Mouse (Mus musculus): ENCODE data around the gene Btbd17. TPM values are rescaled to one million over a fixed set of nuclear protein-coding genes. Genes with fewer than 3 reads are reported as not detected.

Gene Btbd17
- polyA plus RNA-seq, 1 experiment from 2014 or later = 10.0 TPM

Other genes with a start within 250 kb of the Btbd17 start
- gene Rpl38, start 127.4 kb downstream of the Btbd17 start, polyA plus RNA-seq (2016; fragmentation: Nextera tagmentation; extraction: Ambion mirVana) = 1,047 and 1,098 TPM in 2 replicates
- 14.9 and 16.1 TPM in 2 replicates for gene Ttyh2, start 120.5 kb downstream of the Btbd17 start, polyA plus RNA-seq (2016; fragmentation: Nextera tagmentation; extraction: Ambion mirVana)
- gene Dnaic2, start 68.5 kb downstream of the Btbd17 start, polyA plus RNA-seq (2016; fragmentation: Nextera tagmentation; extraction: Ambion mirVana) = 1.7 and 1.8 TPM in 2 replicates
- gene Kif19a, start 30.6 kb downstream of the Btbd17 start, polyA plus RNA-seq (2016; fragmentation: Nextera tagmentation; extraction: Ambion mirVana) = 1.3 and 2.0 TPM in 2 replicates
- gene Gpr142, start 3.0 kb upstream of the Btbd17 start, polyA plus RNA-seq (2016; fragmentation: Nextera tagmentation; extraction: Ambion mirVana) = 0.18 TPM in 1 of 2 replicates, not detected in the other
- gene Gprc5c, start 55.2 kb upstream of the Btbd17 start, polyA plus RNA-seq (2016; fragmentation: Nextera tagmentation; extraction: Ambion mirVana) = 62.2 and 62.5 TPM in 2 replicates
- gene Cd300a, start 94.1 kb upstream of the Btbd17 start, polyA plus RNA-seq (2016; fragmentation: Nextera tagmentation; extraction: Ambion mirVana) = 1.1 and 1.8 TPM in 2 replicates
- 0.10 TPM in 1 of 2 replicates, not detected in the other for gene Cd300lb, start 138.4 kb upstream of the Btbd17 start, polyA plus RNA-seq (2016; fragmentation: Nextera tagmentation; extraction: Ambion mirVana)
- not detected in 2 replicates for gene Cd300c, start 173.2 kb upstream of the Btbd17 start, polyA plus RNA-seq (2016; fragmentation: Nextera tagmentation; extraction: Ambion mirVana)
- 0.05 and 0.13 TPM in 2 replicates for gene Cd300ld, start 194.0 kb upstream of the Btbd17 start, polyA plus RNA-seq (2016; fragmentation: Nextera tagmentation; extraction: Ambion mirVana)
- gene Cd300c2, start 205.9 kb upstream of the Btbd17 start, polyA plus RNA-seq (2016; fragmentation: Nextera tagmentation; extraction: Ambion mirVana) = 0.38 and 0.87 TPM in 2 replicates
- not detected in 2 replicates for gene Cd300ld2, start 220.2 kb upstream of the Btbd17 start, polyA plus RNA-seq (2016; fragmentation: Nextera tagmentation; extraction: Ambion mirVana)
- gene Cd300ld4, start 231.1 kb upstream of the Btbd17 start, polyA plus RNA-seq (2016; fragmentation: Nextera tagmentation; extraction: Ambion mirVana) = not detected in 2 replicates
- gene Cd300ld5, start 241.8 kb upstream of the Btbd17 start, polyA plus RNA-seq (2016; fragmentation: Nextera tagmentation; extraction: Ambion mirVana) = not detected in 2 replicates

Data from embryonic facial prominence, embryonic 10.5 days (tissue).